Mouse (Mus musculus) megakaryocyte, adult 5-6 weeks (primary cell): ENCODE data around the gene Slc41a2. TPM values are rescaled to one million over a fixed set of nuclear protein-coding genes. Genes with fewer than 3 reads are reported as not detected.

Experiments used
- ATAC-seq: 2 replicates; pipeline ENCODE4 v1.8.0; 2016; ENCODE audit warnings: mild to moderate bottlenecking, inconsistent platforms; ENCODE audit not compliant: poor library complexity, severe bottlenecking
- total RNA-seq, 2 experiments: library from RNA; stranded (forward) in 1 of 2; stranded (reverse) in 1 of 2; fragments of 153-499, 151-499 nt in 1 of 2; fragments of 221-1000, 200-1000 nt in 1 of 2; gene quantifications; 2 replicates each; pipeline versions ENCODE4 v1.2.3 to v1.2.4; 2015 to 2017

Slc41a2 gene
- total RNA-seq, 2 experiments from 2014 or later, result 0.73 to 0.76 TPM

DNA sequence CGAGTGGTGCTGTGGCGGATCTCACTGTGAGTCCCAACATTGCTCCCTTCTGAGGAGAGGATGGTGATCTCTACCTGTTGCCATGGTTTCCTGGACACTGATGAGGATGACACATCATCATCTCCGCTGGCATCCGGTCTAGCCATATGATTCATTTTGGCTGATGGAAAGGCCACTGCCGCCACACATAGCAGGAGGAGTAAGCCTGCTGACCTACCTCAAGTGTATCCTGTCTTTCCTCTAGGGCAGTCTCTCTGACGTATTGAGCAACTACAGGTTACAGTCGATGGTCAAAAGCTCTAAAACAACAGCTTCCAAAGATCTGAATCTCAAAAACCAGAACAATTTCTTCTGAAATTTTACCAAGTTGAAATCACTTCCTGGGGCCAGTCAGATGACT is 16.8 kb downstream of the Slc41a2 start:
- ATAC-seq, result peak; percentile 28; the same call in 1 of the 2 replicates

DNA sequence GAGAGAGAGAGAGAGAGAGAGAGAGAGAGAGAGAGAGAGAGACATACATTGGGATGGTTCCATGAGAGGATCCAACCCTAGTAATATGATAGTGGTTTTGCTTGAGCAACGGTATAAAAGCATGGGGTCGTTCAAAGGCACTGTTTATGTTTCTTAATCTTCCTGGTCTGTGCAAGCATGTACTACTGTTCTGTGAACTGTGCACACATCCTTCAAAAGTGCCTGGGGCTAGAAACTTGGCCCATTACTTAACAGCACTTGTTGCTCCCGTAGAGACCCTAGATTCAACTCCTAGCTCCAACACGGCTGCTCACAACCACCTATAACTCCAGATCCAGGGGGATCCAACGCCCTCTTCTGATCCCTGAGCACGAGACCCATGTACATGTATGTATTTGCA is 17.3 kb downstream of the Slc41a2 start:
- ATAC-seq, result no peak

- ATAC-seq, result no peak
Observed at GRCm38 (mm10) chr10:83313033-83313432, 24.6 kb downstream of the Slc41a2 start.

- ATAC-seq, result no peak
Observed at GRCm38 (mm10) chr10:83310356-83310755, 27.3 kb downstream of the Slc41a2 start.

DNA sequence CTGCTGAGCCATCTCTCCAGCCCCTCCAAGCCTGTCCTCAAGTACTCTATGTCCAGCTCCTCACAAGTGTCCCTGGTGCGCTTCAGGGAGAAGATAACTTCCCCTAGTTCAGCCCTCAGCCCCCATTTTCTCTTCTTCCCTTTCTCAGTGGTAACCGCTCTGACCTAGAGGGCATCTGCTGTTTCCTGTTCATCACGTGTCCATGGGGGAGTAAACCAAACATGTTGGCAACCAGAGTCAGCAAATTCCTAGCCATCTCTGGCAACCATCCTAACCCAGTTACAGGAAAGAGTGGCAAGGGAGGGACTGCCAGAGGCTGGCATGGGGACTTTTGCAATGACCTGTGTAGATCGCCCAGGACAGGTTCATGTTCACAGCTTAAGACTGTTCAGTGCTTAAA is 36.0 kb downstream of the Slc41a2 start:
- peak; percentile 92 for ATAC-seq

DNA sequence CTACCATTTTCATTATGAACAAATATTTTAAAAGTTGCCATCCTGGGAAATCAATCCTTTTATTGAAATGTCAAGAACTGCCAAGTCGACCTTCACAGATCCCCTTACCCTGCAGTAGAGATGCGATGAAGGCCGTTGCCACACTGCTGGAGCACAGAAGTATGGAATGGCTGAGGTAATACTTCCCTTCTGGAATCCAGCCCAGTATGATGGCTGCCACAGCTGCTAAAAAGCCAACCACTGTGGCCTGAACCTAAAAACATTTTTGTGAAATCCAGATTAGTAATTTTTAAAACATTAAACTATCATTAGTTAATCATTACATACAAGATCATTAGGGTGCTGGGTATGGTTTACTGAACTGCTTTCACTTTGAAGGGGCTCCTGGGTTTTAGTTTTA is 36.6 kb downstream of the Slc41a2 start:
- ATAC-seq, result no peak

DNA sequence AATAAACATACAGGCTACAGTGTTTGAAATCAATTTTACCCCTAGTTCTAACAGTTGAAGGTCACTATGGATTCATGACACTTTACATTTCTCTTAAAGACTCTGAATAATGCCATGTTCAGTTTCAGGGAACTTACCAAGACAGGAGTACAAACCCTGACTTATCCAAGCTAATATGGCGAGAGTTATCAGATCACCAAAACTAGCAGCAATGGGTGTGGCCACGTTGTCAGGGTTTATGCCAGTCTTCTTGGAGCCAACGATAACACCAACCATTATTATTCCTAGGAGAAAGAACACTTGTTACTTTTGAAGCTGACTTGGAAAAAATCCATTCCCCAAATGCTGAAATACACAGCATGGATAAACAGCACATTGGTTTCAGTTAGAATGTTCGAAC is 40.7 kb downstream of the Slc41a2 start:
- no peak for ATAC-seq

DNA sequence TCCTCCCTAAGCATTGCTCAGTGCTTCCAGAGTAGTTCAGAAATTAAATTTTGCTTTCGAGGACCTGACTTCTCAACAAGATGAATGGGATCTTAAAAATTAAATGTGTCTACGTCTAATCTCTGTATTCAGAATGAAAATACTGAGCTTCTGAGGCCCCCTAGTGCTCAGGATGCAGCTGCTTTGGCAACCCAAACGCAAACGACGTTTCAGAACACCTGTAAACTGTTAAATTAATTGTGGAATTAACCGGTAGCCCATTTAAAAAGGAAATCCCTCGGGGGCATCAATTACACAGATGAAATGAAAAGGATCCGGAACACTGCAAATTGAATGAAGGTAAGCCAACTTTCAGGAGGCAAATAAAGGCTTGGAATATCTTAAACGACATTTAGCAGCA is 42.9 kb downstream of the Slc41a2 start:
- no peak for ATAC-seq

- ATAC-seq, result no peak
Observed at GRCm38 (mm10) chr10:83293352-83293751, 44.3 kb downstream of the Slc41a2 start.

- no peak for ATAC-seq
Observed at GRCm38 (mm10) chr10:83291731-83292130, 46.0 kb downstream of the Slc41a2 start.

- ATAC-seq, result no peak
Observed at GRCm38 (mm10) chr10:83287828-83288227, 49.9 kb downstream of the Slc41a2 start.

GRCm38 (mm10) chr10:83286399-83286798 is 51.3 kb downstream of the Slc41a2 start:
- no peak for ATAC-seq

GRCm38 (mm10) chr10:83285724-83286256 is 51.9 kb downstream of the Slc41a2 start:
- ATAC-seq, result no peak

DNA sequence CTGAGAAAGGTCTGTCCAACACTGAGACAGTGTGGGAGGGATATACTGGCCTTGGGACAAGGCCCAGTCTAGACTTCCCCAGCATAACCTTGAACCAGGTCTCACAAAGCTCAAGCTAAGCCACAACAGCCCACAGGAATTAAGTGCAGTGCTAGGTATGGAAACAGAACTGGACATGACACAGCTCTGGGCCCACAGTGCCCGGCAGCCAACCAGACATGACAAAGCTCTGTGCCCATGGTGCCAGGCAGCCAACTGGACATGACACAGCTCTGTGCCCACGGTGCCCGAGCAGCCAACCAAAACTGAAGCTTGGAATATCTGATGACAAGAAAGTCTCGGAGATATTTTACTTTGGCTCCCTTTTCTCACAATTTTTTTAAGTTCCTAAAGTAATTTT is 52.8 kb downstream of the Slc41a2 start:
- ATAC-seq, result no peak

- no peak for ATAC-seq
Observed at GRCm38 (mm10) chr10:83266731-83267130, 71.0 kb downstream of the Slc41a2 start.

DNA sequence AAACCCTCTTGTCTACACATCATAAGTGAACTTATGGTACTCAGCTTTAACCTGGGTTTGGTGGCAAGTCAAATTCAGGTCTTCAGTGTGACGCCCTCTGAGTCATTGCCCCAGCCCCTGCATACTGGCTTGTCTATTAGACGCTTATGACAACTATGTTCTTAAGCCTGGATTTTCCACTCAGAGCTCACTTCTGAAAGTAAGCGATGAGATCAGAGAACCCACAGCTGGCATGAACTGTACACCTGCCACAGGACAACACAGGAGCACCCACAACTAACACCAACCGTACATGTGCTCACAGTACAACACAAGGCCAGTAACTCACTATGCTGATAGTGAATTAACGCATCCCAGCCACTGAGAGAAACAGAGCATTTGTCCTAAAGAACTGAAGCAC is 71.4 kb downstream of the Slc41a2 start:
- no peak for ATAC-seq

DNA sequence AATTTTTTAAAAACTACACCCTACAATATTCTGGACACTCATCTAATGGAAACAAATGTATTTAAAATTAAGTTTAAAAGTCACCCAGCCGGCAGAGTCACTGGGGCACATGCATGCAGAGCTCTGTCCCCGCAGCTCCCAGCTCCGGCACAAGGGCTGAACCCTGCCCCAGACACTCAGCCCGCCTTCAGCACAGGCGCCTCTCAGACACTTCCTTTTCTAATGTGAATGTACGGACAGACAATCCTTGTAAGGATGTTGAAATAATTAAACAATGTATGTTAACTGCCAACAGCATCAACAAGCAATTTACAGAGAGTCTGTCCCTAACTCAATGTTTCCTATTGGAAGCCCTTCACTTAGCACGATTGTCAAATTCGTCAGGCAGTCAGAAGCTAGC is 73.0 kb downstream of the Slc41a2 start:
- ATAC-seq, result no peak

DNA sequence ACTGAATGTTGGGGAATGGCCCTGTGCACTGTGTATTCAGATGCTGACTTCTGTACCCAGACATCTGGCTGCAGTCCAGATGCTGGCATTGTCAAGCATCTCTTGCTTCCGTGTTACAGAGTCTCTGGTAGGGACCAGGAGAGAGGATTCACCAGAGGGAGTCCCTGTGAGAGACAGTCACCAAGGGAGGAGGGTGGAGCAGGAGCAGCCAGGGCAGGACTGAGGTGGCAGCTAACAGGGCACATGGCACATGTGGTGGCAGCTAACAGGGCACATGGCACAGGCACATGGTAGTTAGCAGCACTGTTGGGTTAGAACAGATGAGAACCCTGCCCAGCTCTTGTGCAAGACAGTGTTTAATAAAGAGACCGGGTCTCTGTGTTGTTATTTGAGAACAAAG is 73.6 kb downstream of the Slc41a2 start:
- ATAC-seq, result no peak

- ATAC-seq, result no peak
Observed at GRCm38 (mm10) chr10:83261264-83261663, 76.4 kb downstream of the Slc41a2 start.

DNA sequence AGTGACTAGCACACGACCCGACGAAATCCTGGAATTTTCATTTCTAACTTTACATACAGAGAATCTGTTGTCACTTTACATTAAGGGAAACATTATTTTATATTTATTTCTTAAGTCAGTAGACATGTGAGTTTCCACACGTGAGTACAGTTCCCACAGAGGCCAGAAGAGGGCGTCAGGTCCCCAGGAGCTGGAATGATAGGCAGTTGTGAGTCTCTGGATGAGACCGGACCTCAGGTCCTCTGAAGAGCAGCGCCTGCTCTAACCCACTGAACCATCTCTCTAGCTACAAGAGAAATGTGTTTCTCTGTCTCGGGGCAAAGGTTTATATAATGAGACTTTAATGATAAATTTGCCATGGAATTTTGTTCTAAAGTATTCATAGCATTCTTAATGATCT is 86.3 kb downstream of the Slc41a2 start:
- no peak; the same call in 1 of the 2 replicates for ATAC-seq

- no peak for ATAC-seq
Observed at GRCm38 (mm10) chr10:83248036-83248435, 89.6 kb downstream of the Slc41a2 start.

- ATAC-seq, result no peak
Observed at GRCm38 (mm10) chr10:83245720-83246119, 92.0 kb downstream of the Slc41a2 start.

DNA sequence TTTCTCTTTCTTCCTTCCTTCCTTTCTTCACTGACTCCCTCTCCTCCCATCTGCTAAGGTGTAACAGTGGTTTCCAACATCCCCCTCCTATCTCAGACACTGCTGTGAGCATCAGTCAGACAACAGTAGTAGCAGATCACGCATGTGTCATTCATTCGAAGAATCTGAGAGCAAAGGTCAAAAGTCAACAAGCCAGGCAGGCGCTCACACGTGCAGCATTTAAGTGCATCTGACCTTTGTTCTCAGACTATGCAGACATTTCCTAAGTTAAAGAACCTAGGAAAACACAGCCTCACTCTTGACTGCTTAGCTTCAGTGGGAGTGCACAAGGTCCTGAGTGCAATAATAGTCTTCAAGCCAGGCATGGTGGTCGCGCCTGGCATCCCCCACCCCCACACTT is 93.6 kb downstream of the Slc41a2 start:
- ATAC-seq, result no peak
